Mouse (Mus musculus): ENCODE data around the gene Tmco1. TPM values are rescaled to one million over a fixed set of nuclear protein-coding genes. Genes with fewer than 3 reads are reported as not detected.

The Tmco1 gene
- polyA plus RNA-seq, 1 experiment from 2014 or later = 153 TPM

DNA sequence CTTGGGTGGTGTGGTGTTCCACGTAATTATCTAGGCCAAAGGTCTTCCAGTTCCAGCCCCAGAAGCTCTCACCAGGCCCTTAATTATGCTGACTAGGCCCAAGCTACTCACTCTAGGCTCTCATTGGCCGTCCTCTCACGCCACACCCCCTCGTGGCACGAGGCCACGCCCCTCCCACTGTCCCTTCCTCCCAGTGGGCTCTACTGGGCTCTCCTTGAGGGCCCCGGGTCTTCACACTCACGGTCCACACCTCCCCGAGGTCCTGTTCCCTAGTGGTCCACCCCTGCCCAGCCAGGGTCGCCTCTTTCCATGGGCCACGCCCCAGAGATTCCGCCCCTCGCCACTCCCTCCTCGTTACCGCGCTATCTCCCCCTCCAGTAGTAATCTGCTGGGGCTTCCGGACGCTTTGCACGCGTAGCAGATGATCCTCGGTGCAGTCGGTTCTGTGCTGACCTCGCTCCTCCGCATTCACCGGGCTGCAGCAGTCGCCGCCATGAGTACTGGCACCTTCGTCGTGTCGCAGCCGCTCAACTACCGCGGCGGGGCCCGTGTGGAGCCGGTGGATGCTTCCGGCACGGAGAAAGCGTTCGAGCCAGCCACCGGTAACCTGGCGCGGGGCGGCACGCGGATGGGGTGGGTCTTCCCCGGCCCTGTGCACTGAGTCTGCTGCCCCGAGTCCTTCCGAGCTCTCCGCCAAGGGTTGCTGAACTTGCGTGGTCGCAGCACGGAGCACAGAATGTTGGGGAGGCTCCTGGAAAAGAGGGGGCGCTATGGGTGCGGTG, 41.8 kb downstream of the Tmco1 start, which contains the start of gene Aldh9a1:
Gene Aldh9a1, plus strand, starts transcription at position 177 of the 782 bp plus-strand sequence.
- DNase-seq (ENCODE audit: low read depth, low spot score) = peak; percentile 65
- TF ChIP-seq CTCF (IDR thresholded peaks at IDR 0.05) = no peak
- ATAC-seq = peak; percentile 98
- H3K27me3 ChIP-seq = no peaks in the 10 kb centered on the region
- in situ Hi-C loops (cut with MboI; ENCODE audit: low pct_unique_long_range_greater_than_20kb) = loop anchor here (25.0 kb wide), 1 partner anchor 938 kb away; the partner anchor contains the start of gene Pogk
- ChIA-PET POLR2A (interaction anchor here (0.6 to 0.8 kb wide), 3 partner anchors 20 to 1673 kb away, joined by 3 to 5 read pairs (median 4); no protein-coding TSS in a partner anchor), CTCF (interaction anchor here (1.1 kb wide), 1 partner anchor 40 kb away, joined by 3 read pairs; no protein-coding TSS in a partner anchor)

- no peak for TF ChIP-seq CTCF (IDR thresholded peaks at IDR 0.05)
- ChIA-PET POLR2A (interaction anchor here (0.7 to 1.1 kb wide), 4 partner anchors 19 to 1674 kb away, joined by 3 to 7 read pairs (median 4); no protein-coding TSS in a partner anchor), CTCF (interaction anchor here (1.0 to 1.1 kb wide), 2 partner anchors 40 to 45 kb away, joined by 3 to 4 read pairs; no protein-coding TSS in a partner anchor)
- ATAC-seq (peak; percentile 7), DNase-seq (ENCODE audit: low read depth, low spot score) (no peak)
- no peaks in the 10 kb centered on the region for H3K27me3 ChIP-seq
- in situ Hi-C loops (cut with MboI; ENCODE audit: low pct_unique_long_range_greater_than_20kb) = no loop called here
Measured at GRCm38 (mm10) chr1:167350597-167351415, 42.6 kb downstream of the Tmco1 start.

DNA sequence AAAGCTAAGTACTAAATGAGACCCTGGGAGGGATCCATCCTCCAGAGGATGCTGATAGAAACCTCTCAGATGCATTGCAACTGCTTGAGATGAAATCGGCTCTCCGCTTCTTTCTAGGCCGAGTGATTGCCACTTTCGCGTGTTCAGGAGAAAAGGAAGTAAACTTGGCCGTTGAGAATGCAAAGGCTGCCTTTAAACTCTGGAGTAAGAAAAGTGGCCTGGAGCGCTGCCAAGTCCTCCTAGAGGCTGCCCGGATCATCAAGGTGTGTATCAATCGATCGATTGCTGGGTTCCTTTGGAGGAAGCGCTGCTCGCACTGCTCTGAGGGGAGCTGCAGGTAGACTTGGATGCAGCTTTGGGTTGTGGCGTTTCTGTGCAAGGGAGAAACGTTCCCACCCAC, 44.2 kb downstream of the Tmco1 start:
- CTCF ChIA-PET = interaction anchor here (0.7 to 1.3 kb wide), 4 partner anchors 10 to 39 kb away, joined by 3 to 4 read pairs (median 4); no protein-coding TSS in a partner anchor
- DNase-seq (ENCODE audit: low read depth, low spot score) (no peak), ATAC-seq (no peak)
- POLR2A ChIA-PET = no interaction called here
- in situ Hi-C loops (cut with MboI; ENCODE audit: low pct_unique_long_range_greater_than_20kb) = no loop called here
- no peaks in the 10 kb centered on the region for H3K27me3 ChIP-seq
- TF ChIP-seq CTCF (IDR thresholded peaks at IDR 0.05) = no peak

DNA sequence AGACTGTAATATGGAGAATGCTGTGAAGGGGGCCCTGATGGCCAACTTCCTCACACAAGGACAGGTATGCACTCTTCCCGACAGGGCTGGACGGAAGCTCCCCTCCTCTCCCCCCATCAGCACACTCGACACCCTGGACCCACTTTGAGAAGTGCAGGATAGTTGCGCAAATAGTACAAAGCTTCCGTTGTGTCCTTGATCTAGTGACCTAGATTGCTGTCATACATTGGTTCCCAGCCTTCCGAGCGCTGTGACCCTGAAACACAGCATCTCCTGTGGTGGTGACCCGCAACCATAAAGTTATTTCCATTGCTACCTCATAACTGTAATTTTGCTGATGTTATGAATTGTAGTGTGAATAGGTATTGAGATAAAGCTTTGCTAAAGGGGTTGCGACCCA, 49.2 kb downstream of the Tmco1 start:
- ChIA-PET POLR2A (no interaction called here), CTCF (no interaction called here)
- ATAC-seq (no peak), DNase-seq (ENCODE audit: low read depth, low spot score) (no peak)
- in situ Hi-C loops (cut with MboI; ENCODE audit: low pct_unique_long_range_greater_than_20kb) = no loop called here
- TF ChIP-seq CTCF (IDR thresholded peaks at IDR 0.05) = no peak
- no peaks in the 10 kb centered on the region for H3K27me3 ChIP-seq

GRCm38 (mm10) chr1:167358731-167359130, 50.6 kb downstream of the Tmco1 start:
- DNase-seq (ENCODE audit: low read depth, low spot score) (no peak), ATAC-seq (no peak)
- in situ Hi-C loops (cut with MboI; ENCODE audit: low pct_unique_long_range_greater_than_20kb) = no loop called here
- ChIA-PET CTCF (no interaction called here), POLR2A (interaction anchor here (0.7 kb wide), 1 partner anchor 311 kb away, joined by 3 read pairs; no protein-coding TSS in a partner anchor)
- TF ChIP-seq CTCF (IDR thresholded peaks at IDR 0.05) = no peak
- no peaks in the 10 kb centered on the region for H3K27me3 ChIP-seq

DNA sequence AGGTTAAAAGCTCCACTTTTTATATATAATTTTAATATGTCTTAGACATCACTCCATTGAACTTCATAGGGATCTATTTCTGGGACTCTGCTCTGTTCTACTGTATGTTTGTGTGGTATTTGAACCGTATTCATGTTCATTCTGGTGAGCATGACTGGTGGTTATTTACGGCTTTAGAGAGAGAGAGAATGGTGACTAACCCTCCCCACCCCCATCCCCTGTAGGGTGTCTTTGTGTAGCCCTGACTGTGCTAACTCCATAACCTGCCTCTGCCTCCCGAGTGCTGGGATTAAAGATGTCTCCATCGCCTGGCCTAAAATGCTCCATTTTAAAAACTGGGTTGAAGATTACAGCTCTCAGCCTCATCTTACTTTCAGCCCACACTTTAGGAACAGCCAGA, 52.1 kb downstream of the Tmco1 start:
- ChIA-PET CTCF (interaction anchor here (0.6 to 1.2 kb wide), 2 partner anchors 9 to 53 kb away, joined by 3 read pairs; no protein-coding TSS in a partner anchor), POLR2A (no interaction called here)
- no peak for ATAC-seq
- no peaks in the 10 kb centered on the region for H3K27me3 ChIP-seq
- no peak for DNase-seq (ENCODE audit: low read depth, low spot score)
- no peak for TF ChIP-seq CTCF (IDR thresholded peaks at IDR 0.05)
- in situ Hi-C loops (cut with MboI; ENCODE audit: low pct_unique_long_range_greater_than_20kb) = no loop called here

DNA sequence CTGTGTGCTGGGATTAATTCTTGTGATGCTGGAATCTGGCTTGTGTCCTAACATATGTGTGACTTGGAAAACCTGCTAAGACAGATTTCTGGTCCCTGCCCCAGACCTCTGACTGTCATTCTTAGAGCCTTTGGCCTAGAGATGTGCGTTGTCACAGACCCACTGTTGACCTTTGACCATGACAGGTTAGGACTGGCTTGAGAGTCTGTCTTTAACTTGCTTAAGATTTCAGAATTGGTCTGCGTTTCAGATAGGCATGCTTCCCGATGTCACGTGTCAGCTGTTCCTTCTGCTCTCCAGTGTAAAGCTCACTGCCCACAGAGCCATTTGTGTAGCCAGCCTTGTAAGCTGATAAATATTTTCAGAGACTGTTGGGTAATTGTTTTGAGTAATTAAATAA, 54.6 kb downstream of the Tmco1 start:
- no peak for TF ChIP-seq CTCF (IDR thresholded peaks at IDR 0.05)
- POLR2A ChIA-PET = no interaction called here
- no peak for DNase-seq (ENCODE audit: low read depth, low spot score)

GRCm38 (mm10) chr1:167363322-167363721, 55.1 kb downstream of the Tmco1 start:
- ATAC-seq (no peak), DNase-seq (ENCODE audit: low read depth, low spot score) (no peak)
- no peaks in the 10 kb centered on the region for H3K27me3 ChIP-seq
- ChIA-PET POLR2A (no interaction called here), CTCF (interaction anchor here (0.8 to 1.3 kb wide), 3 partner anchors 11 to 31 kb away, joined by 3 to 4 read pairs (median 4); partner anchors contain the start of gene Mgst3)
- TF ChIP-seq CTCF (IDR thresholded peaks at IDR 0.05) = no peak
- in situ Hi-C loops (cut with MboI; ENCODE audit: low pct_unique_long_range_greater_than_20kb) = no loop called here

More for the DNA sequence above, 54.6 kb downstream of the Tmco1 start:
- ATAC-seq = no peak
- in situ Hi-C loops (cut with MboI; ENCODE audit: low pct_unique_long_range_greater_than_20kb) = no loop called here
- CTCF ChIA-PET = interaction anchor here (0.8 to 1.3 kb wide), 3 partner anchors 11 to 31 kb away, joined by 3 to 4 read pairs (median 4); partner anchors contain the start of gene Mgst3
- no peaks in the 10 kb centered on the region for H3K27me3 ChIP-seq

DNA sequence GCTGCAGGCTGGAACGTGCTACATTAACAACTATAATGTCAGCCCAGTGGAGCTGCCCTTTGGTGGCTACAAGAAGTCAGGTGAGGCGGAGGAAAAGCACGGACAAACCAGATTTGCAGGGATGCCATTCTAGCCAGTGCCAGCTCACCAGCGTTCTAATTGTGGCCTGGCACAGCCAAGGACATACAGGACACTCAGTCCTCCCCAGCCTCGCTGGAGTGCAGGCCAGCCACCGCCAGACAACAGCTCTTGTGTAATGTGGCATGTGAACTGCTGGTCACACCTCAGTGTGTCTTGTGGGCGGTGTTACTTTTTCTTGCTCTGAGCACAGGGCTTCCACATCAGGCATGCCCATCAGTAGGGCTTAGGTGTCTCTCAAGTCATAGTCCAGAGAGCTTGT, 57.6 kb downstream of the Tmco1 start:
- ChIA-PET POLR2A (no interaction called here), CTCF (interaction anchor here (1.6 kb wide), 1 partner anchor 28 kb away, joined by 9 read pairs; the partner anchor contains the start of gene Mgst3)
- DNase-seq (ENCODE audit: low read depth, low spot score) = no peak

GRCm38 (mm10) chr1:167366621-167367020, 58.4 kb downstream of the Tmco1 start:
- in situ Hi-C loops (cut with MboI; ENCODE audit: low pct_unique_long_range_greater_than_20kb) = no loop called here
- POLR2A ChIA-PET = no interaction called here

More for the DNA sequence above, 57.6 kb downstream of the Tmco1 start:
- no peak for TF ChIP-seq CTCF (IDR thresholded peaks at IDR 0.05)
- in situ Hi-C loops (cut with MboI; ENCODE audit: low pct_unique_long_range_greater_than_20kb) = no loop called here
- H3K27me3 ChIP-seq = no peaks in the 10 kb centered on the region
- ATAC-seq = no peak

More at GRCm38 (mm10) chr1:167366621-167367020, 58.4 kb downstream of the Tmco1 start:
- DNase-seq (ENCODE audit: low read depth, low spot score) (no peak), ATAC-seq (no peak)
- CTCF ChIA-PET = interaction anchor here (1.4 to 1.6 kb wide), 3 partner anchors 18 to 120 kb away, joined by 3 to 9 read pairs (median 4); partner anchors contain the start of gene Mgst3
- TF ChIP-seq CTCF (IDR thresholded peaks at IDR 0.05) = no peak
- H3K27me3 ChIP-seq = no peaks in the 10 kb centered on the region

Measured in Patski (cell line).